Mouse (Mus musculus) heart, adult 2 months (tissue): Measurements from ENCODE around the gene Irak4.

Source experiments
- CTCF ChIP-seq: fragments of 200-600 bp; IDR thresholded peaks from 2 replicates; pipeline ENCODE4 v1.8.1; 2022; ENCODE audit warnings: antibody characterized with exemption, mild to moderate bottlenecking, moderate library complexity
- EP300 ChIP-seq: fragments of 200-500 bp; IDR thresholded peaks from 2 replicates; pipeline ENCODE4 v1.6.1; 2011; ENCODE audit warnings: low read depth, low read length, control low read depth; ENCODE audit not compliant: insufficient read depth
- POLR2A ChIP-seq: fragments of 200-500 bp; IDR thresholded peaks from 2 replicates; pipeline ENCODE4 v1.6.1; 2011; ENCODE audit warnings: mild to moderate bottlenecking, low read depth, low read length, control low read depth; ENCODE audit not compliant: insufficient read depth

GRCm38 (mm10) chr15:94543409-94544051 lies at the start of gene Irak4, which contains the start of gene Pus7l:
- TF ChIP-seq CTCF (peak; percentile 45), POLR2A (peak; percentile 80), EP300 (no peak)
